Mouse (Mus musculus) kidney, adult 9 months (tissue): ENCODE results near the gene Col6a4.

Source experiments
- DNase-seq: peaks from one replicate; pipeline ENCODE4 v3.0.0; 2022

Gene Col6a4

DNA sequence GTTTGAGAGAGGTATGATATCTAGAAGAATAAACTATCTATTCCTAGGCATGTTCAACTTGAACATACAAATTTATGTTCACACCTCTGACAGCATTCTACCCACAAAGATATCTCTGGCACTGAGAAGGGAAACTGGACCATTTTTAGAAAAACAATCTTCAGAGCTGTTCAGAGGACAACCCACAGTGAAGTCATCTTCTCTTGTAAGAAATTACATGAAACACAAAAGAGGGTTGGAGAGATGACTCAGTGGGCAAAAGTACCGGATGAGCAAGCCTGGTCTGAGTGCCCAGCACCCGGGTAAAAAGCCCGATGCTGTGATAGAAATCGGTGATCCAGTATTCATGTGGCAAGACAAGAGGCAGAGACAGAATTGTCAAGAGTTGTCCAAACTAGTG, 43.1 kb downstream of the Col6a4 start:
- no peak for DNase-seq

DNA sequence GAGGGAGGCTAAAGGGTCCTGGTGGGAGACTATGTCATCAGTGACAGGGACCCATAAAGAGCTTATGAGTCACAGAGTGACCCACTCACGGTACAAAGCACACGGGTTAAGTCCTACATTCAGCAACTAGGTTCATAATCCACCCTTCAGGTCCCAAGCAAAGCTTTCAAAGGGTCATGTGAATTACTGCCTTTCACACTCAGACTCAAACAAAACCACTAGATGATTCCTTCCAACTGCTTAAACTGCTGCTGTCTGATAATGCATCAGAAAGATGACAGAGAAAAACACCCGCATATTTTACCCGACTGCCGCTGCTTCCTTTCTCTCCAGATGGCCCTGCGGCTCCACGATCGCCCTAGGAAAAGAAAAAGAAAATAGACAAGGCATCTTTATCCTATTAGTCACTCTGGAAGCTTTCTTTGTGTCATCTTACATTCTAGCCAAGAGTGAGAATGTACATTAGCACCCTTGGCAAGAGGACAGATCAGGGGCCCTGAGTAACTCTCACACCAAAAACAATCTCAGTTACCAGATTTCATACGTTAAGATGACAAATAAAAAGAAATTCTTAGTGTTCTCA, 52.6 kb downstream of the Col6a4 start:
- no peak for DNase-seq

GRCm38 (mm10) chr9:106039915-106040659, 56.5 kb downstream of the Col6a4 start:
- DNase-seq: no peak

GRCm38 (mm10) chr9:106039276-106039675, 57.3 kb downstream of the Col6a4 start:
- no peak for DNase-seq

DNA sequence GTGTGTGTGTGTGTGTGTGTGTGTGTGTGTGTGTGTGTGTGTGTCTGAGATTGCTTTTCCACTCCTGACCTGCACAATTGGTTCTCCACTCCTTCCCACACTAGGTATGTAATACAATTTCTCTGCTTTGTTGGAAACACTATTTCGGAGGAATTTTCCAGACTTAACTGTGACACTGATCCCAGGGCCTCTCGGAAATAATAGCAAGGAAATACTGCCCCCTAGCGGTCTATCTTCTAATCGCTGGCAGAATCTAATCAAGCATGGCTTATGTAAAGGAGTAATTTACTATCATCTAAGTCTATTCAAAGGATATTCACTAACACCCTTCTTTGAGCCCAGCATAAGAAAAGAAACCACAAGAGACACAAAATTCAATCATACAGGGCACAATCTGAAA, 57.7 kb downstream of the Col6a4 start:
- peak; percentile 74 for DNase-seq

- no peak for DNase-seq
These were observed 80.9 kb downstream of the Col6a4 start for GRCm38 (mm10) chr9:106015666-106016065.

DNA sequence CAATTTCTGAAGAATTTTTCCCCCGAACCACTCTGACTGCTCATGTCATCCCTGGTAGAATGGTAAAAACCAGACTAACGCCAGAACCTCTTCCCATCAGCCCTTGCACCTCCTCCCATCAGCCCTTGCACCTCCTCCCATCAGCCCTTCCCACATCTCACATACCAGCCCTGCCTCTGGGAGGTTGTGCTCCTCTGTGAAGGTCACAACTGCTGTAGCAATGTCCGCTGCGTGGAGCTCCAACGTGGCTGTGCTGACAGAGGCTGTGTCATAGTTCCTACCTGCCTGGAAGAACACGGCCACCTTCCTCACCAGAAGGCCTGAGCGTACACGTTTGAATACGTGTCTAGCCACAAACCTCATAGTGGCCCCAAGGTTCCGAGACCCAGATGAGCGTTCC, 83.4 kb downstream of the Col6a4 start:
- no peak for DNase-seq

DNA sequence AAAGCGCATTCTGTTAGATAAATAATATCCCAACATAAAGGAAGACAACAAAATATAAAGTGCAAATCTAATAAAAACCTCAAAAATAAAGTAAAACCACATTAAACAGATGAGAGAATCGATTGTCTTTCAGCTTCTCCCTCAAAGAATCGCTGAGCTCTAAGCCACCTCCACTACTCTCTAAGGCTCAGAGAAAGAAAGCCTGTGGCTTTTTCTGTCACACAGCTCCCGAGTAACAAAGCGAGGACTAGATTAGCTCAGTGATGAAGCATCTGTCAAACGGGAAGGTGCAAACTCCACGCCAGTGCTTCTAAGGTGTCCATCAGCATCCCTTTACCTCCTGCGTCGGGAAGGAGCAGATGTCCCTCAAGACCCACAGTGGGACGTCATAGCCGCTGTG, 98.6 kb downstream of the Col6a4 start:
- no peak for DNase-seq

DNA sequence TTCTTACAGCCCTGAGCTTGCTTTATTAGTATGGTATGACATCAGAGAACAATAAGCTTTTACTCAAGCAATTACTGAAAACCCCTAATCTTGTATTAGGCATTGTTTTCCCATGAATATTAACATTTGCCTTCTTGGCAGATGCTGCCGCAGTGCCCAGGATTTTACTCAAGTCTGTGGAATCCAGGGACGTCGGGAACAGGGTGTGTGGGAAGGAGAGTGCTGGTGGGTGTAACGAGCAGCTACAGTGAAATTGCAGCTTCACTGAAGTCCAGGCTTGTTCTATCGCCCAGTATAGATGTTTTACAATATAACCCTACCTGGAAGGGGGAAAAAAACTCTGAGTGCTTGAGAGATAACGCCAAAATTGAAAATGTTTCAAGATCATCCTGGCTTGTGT, 104.2 kb downstream of the Col6a4 start:
- DNase-seq: no peak

DNA sequence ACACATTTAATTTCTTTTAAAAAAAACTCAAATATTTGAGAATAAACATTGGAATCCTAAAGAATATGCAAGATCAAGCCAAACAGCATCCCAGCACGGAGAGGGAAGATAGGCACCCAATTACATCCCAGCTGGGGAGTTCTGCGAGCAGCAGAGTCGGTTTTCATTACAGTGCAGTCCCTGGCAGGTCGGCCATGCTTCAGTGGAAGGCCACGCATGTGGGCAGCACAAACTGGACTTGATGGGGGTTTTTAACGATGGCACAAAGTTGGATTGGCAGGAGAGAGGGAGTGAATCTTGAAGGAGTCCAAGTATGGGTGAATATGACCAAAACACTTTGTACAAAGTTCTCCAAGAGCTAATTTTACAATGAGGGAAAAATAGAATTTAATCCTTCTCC, 106.5 kb downstream of the Col6a4 start:
- DNase-seq: no peak

DNA sequence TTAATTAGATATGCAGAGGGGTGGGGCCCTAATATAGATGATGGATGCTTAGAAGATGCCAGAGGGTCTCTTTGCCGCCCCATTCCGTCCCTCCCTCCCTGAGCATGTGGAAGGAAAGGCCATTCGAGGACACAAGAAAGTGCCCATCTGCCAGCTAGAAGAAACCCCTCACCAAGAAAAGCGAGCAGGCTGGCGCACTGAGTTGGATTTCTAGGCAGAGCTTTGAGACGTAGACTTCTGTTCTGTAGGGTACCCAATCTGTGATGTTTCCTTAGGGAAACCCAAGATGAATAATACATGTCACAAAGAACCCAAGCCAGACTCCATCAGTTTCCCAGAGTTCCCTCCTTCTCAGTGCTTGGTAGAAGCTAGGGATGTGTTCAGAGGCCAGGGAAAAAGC, 107.1 kb downstream of the Col6a4 start:
- no peak for DNase-seq

DNA sequence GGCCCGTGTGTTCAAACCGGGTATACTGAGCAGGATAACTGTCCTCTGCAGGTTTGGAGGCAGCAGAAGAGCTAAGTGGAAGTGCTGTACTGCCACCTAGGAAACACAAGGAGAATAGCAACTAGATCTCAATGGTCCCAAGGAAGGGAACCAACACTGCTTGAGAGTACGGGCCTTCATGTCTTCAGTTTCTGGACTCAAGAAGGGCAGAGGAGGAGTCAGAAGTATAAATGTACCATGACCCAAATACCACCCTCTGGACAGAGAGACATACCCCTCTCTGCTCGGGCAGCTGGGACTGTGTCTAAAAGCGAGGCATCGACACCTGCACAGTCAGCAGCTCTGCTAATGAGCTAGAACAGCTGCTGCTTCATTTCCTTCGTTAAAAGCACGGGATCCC, 108.5 kb downstream of the Col6a4 start:
- peak; percentile 22 for DNase-seq

DNA sequence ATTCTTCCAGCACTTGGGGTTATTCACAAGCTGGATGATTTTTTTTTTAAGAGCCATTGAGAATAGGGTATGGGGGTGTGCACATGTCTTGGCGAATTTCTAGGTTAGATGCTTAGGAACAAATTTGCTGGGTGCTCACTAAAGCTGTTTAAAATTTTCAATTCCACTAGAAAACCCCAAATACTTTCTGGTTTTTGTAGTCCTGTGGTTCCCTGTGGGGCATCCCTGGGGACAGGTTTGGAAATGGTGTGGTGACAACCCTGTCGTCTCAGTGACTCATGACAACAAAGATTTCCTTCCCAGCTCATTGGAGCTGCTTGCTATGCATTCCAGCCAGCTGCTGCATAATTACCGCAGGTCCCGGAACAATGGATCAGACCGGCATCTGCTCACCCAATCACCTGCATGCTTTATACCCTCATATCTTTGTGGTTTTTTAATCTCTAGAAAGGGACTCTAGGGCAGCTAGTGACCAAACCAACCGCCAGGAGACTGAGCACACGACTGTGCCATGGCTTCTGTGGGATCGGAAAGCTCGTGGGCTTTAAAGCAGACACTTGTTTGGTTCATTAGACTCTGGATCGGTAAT, 111.6 kb downstream of the Col6a4 start:
- DNase-seq: no peak

- no peak for DNase-seq
These were observed 118.1 kb downstream of the Col6a4 start for GRCm38 (mm10) chr9:105978479-105978878.

- no peak for DNase-seq
These were observed 119.7 kb downstream of the Col6a4 start for GRCm38 (mm10) chr9:105976871-105977270.

- DNase-seq: no peak
These were observed 120.3 kb downstream of the Col6a4 start for GRCm38 (mm10) chr9:105976314-105976713.

DNA sequence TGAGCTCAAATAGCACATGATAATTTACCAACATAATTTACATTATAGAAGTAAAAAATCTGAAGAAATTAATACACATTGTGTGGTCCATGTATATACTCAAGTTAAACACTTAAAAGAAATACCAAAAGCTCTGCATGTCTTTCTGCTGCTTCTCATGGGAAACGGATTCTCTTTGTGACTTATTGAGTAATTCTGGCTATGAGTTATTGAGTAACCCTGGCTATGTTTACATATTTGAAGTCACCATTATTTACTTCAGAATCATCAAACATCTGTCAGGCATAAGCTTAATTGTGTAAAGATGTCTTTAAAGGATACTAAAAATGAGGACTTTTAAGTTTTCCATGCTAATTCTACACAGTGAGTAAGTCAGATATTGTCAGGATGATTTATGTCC, 122.8 kb downstream of the Col6a4 start:
- no peak for DNase-seq

DNA sequence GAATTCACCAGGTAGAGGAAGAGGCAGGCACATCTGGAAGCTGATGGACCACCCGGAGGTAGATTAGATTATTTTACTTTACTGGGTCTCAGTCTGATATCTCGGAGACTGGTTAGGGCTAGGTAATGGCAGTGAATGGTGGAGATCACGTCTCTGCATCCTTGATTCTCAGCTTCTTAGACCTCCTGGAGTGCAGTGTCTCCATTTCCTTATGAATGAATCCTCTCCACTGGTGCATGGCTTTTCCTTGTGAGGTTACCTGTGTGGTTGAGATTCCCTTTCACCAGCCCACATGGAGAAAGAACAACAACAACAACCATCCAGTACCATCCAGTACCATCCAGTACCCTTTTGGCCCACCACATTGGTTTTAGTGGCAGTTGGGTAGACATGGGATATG, 124.6 kb downstream of the Col6a4 start:
- DNase-seq: no peak

DNA sequence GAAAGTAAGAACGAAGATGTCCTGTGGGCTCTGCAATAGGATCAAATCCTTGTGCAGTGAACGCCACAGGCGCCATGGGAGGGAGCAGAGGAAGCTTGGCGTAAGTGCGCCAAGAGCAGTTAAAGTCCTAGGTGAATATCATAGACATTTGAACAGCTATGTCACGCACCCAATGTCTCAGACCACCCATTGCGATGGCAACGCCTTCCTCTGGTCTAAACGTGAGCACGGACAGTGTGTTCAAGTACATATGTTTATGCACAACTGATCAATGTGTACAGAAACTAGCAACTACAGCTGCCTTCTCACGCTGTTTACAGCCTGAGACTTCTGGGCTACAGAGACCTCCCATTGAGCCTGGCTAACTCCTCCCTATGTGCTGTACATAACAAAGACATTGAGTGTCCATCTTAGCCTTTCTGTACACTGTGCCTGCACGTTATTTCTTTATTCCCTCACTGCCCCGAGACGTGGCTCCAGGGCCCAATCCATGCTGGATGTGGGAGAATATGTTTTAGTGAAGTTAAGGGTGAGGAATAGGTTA, 125.2 kb downstream of the Col6a4 start:
- DNase-seq: no peak

- no peak for DNase-seq
These were observed 125.7 kb downstream of the Col6a4 start for GRCm38 (mm10) chr9:105970901-105971300.

- DNase-seq: no peak
These were observed 128.6 kb downstream of the Col6a4 start for GRCm38 (mm10) chr9:105967976-105968375.

GRCm38 (mm10) chr9:105960533-105960932, 136.1 kb downstream of the Col6a4 start, which contains the start of gene Col6a5:
Gene Col6a5, minus strand, starts transcription at chr9:105960643.
- DNase-seq: peak; percentile 58

DNA sequence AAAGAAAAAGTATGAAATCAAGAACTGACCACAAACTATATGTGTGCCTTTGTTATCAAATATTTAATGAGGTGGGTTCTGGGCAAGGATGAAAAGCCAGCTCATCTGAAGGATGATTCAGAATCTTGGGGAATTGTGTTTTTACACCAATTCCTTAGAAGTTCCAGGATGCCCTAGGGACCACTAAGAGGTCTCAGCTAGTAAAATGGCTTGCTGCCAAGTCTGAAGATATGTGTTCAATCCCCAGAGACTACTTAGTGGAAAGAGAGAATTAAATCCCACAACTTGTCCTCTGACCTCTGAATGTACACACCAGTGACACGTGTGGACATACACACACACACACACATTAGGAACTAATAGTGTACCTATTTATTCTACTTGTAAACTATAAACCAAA, 137.5 kb downstream of the Col6a4 start:
- no peak for DNase-seq

DNA sequence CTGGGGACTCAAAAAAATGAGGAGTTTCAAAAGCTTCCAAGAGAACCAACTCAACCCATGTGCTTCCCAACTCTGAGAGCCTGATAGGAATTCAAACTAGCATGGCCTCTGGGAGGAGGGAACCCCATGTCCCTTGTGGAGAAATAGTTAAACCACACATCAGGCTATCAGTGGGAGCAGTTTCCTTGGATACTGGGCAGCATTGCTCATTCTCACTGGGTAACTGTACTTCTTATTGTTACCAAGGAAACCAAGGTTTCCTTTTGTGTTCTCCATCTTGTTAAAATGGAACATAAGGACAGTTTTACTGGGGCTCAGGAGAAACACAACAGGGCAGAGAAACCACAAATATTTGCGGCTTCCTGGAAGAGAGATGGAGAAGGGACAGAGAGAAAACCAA, 146.8 kb downstream of the Col6a4 start:
- no peak for DNase-seq
